Mouse (Mus musculus) stomach, embryonic 15.5 days (tissue): ENCODE data around the gene 2310022A10Rik. TPM values are rescaled to one million over a fixed set of nuclear protein-coding genes. Genes with fewer than 3 reads are reported as not detected.

Experiments used
- ATAC-seq: fragments of 200-750 bp; cut with Nextera tagmentation; 2 replicates; pipeline ENCODE4 v1.8.0; 2017; ENCODE audit warnings: low read depth, moderate number of reproducible peaks, moderate TSS enrichment; ENCODE audit not compliant: insufficient read depth, low FRiP score
- H3K27ac ChIP-seq: fragments of 300-500 bp; sonication (generic); 2 replicates; pipeline ENCODE4 v1.5.1; 2015; ENCODE audit warnings: mild to moderate bottlenecking, inconsistent platforms
- H3K27me3 ChIP-seq: fragments of 300-500 bp; sonication (generic); replicated peaks from 2 replicates; pipeline ENCODE4 v1.6.1; 2015; ENCODE audit warnings: inconsistent platforms
- H3K36me3 ChIP-seq: fragments of 300-500 bp; sonication (generic); 2 replicates; pipeline ENCODE4 v1.6.1; 2015; ENCODE audit warnings: inconsistent platforms
- H3K4me1 ChIP-seq: fragments of 300-500 bp; sonication (generic); 2 replicates; pipeline ENCODE4 v1.6.1; 2015; ENCODE audit warnings: inconsistent platforms
- H3K4me2 ChIP-seq: fragments of 300-500 bp; sonication (generic); 2 replicates; pipeline ENCODE4 v1.6.1; 2015; ENCODE audit warnings: mild to moderate bottlenecking, inconsistent platforms
- H3K4me3 ChIP-seq: fragments of 300-500 bp; sonication (generic); replicated peaks from 2 replicates; pipeline ENCODE4 v1.5.1; 2015; ENCODE audit warnings: inconsistent platforms
- H3K9ac ChIP-seq: fragments of 300-500 bp; sonication (generic); 2 replicates; pipeline ENCODE4 v1.6.1; 2015; ENCODE audit warnings: inconsistent platforms
- H3K9me3 ChIP-seq: fragments of 300-500 bp; sonication (generic); 2 replicates; pipeline ENCODE4 v1.6.1; 2016; ENCODE audit warnings: inconsistent platforms
- WGBS: fragments of 180-500 bp; shearing (Covaris S2); methylation state at CpG from one replicate; pipeline ENCODE4 v1.1.7; 2015; 5-methylcytosine and 5-hydroxymethylcytosine counted together
- polyA plus RNA-seq: library from polyadenylated mRNA; unstranded; fragments of >200 nt; fragmentation: Nextera tagmentation; extraction: Ambion mirVana; gene quantifications from 2 replicates; pipeline ENCODE4 v1.2.1, GENCODE M21; 2015

2310022A10Rik gene
- polyA plus RNA-seq, 1 experiment from 2014 or later: 21.0 TPM

DNA sequence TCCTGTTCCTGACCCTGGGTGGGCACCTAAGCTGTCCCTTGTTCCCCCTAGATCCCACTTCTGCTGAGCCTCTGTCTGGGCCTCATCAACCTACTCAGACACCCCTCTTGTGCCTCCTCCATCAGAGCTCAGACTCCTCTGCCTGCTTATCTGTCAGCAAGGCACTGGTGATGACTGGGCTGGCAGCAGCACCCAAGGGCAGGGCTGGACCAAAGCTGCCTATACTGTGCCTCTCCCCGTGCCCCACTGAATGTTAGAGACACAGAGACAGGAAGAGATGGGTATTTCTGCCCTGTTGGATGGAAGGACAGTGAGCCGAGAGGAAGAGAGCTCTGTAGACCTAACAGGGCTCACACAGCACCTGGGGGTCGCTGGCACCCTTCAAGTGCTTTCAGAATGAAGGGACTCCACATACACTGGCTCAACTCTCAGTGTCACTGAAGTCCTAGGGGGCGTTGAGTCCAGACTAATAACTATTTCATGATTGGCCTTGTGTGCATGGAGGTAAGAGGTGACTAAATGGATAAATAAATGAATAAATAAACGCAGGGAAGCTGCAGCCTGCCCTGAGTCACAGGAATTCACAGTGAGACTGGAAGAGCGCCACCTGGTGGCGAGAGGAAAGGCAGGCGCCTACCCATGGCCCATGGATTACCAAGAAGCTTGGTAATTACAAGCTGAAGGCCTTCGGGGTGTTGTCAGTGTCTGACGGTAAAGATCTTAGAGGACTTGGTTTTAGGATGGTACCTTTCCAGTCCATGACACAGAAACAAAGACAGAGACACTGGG is 26.8 kb upstream of the 2310022A10Rik start:
- ATAC-seq: peak; percentile 83
- 23% methylated on average over 10 of the region's 10 CpGs for WGBS
- H3K4me1 ChIP-seq: no peaks in the 10 kb centered on the region
- H3K4me3 ChIP-seq: no peak overlapping the region
- H3K36me3 ChIP-seq: 0 out of 2 replicates have a peak, but pooled peaks cover 2% of the 10 kb centered on the region
- H3K9me3 ChIP-seq: no peaks in the 10 kb centered on the region
- H3K27ac ChIP-seq: 0 out of 2 replicates have a peak overlapping the region, but pooled peaks have one; percentile 6
- H3K9ac ChIP-seq: no peak overlapping the region
- no peak overlapping the region for H3K4me2 ChIP-seq
- H3K27me3 ChIP-seq: no peaks in the 10 kb centered on the region

DNA sequence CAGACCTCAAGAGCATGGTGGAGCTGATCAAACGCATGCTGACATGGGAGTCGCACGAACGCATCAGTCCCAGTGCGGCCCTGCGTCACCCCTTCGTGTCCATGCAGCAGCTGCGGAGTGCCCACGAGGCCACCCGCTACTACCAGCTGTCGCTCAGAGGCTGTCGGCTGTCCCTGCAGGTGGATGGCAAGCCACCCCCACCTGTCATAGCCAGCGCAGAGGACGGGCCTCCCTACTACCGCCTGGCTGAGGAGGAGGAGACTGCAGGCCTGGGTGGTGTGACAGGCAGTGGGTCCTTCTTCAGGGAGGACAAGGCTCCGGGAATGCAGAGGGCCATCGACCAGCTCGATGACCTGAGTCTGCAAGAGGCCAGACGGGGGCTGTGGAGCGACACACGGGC is 24.0 kb upstream of the 2310022A10Rik start:
- H3K9ac ChIP-seq: no peak overlapping the region
- H3K27me3 ChIP-seq: no peaks in the 10 kb centered on the region
- H3K36me3 ChIP-seq: 0 out of 2 replicates have a peak, but pooled peaks cover 7% of the 10 kb centered on the region
- H3K27ac ChIP-seq: no peak overlapping the region
- no peaks in the 10 kb centered on the region for H3K4me1 ChIP-seq
- H3K4me3 ChIP-seq: no peak overlapping the region
- H3K4me2 ChIP-seq: no peak overlapping the region
- 84% methylated on average over 21 of the region's 21 CpGs for WGBS
- H3K9me3 ChIP-seq: no peaks in the 10 kb centered on the region
- ATAC-seq: no peak

DNA sequence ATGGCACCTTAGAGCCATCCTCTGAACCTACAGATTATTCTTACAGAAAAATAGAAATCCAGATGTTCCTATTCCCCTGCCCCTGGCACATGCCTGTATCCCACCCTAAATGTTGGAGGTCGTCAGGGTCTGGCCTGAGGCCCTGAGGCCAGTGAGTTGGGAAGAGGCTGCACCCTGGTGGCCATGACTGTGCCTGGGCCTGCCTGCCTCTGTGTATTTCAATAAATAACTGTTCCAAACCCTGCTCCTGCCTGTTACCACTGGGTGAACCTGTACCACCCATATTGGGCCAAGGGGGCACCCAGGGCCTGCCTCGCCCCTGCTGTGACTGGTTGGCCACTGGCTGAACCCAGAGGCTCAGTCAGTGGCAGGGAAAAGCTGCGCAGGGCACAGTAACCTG is 22.1 kb upstream of the 2310022A10Rik start:
- Histone ChIP-seq H3K27ac (no peak overlapping the region), H3K27me3 (no peaks in the 10 kb centered on the region), H3K4me1 (no peaks in the 10 kb centered on the region), H3K4me2 (no peak overlapping the region), H3K4me3 (no peak overlapping the region), H3K9ac (no peak overlapping the region), H3K9me3 (no peaks in the 10 kb centered on the region), H3K36me3 (0 out of 2 replicates have a peak, but pooled peaks cover 8% of the 10 kb centered on the region)
- ATAC-seq: no peak
- WGBS: 81% methylated on average over 3 of the region's 3 CpGs

DNA sequence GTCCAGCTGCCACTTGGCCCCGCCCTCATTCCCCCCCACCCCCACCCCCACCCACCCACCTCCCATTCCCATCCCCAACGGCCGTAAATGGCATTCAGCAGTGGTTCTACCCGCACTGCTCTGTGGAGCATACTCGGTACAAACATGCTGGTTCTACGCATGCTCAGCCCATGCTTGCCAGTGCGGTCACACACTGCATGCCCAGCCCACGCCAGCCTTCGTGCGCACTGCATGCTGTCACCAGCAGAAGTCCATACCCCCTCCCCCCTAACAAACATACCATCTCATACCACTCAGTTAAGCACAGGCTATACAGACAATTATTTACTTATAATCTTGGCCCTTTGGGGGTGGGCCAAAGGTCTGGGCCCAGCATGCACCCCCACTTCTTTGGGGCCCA is 21.3 kb upstream of the 2310022A10Rik start:
- 83% methylated on average over 10 of the region's 10 CpGs for WGBS
- Histone ChIP-seq H3K4me1 (no peaks in the 10 kb centered on the region), H3K9me3 (no peaks in the 10 kb centered on the region), H3K27me3 (no peaks in the 10 kb centered on the region), H3K4me2 (no peak overlapping the region), H3K27ac (no peak overlapping the region), H3K36me3 (0 out of 2 replicates have a peak, but pooled peaks cover 10% of the 10 kb centered on the region), H3K4me3 (no peak overlapping the region), H3K9ac (no peak overlapping the region)
- ATAC-seq: no peak

DNA sequence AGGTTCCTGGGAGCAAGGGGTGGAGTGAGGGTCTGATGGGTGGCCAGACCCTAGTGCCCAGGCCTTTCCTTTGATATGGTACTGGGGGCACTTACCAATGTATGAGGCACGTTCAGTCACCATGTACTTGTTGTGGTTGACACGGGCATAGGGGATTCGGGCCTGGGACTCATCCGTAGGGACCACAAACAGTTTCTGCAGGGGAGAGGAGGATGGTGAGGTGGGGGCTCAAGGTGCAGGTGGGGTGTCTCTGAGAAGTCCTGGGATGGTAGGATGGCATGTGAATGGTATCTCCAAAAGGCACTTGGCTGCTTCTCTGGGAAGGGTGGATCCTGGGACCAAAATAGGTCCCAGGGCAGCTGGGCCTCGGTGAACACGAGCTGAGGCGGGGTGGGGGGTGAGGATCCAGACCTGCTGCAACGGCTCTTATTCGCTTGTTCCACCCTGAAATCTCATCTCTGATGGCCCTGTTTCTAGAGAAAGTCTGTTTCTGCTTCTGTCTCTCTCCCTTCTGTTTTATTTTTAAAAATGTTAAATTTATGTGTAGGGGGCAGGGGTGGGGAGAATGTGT is 20.5 kb upstream of the 2310022A10Rik start:
- Histone ChIP-seq H3K4me3 (no peak overlapping the region), H3K9me3 (no peaks in the 10 kb centered on the region), H3K9ac (no peak overlapping the region), H3K4me2 (no peak overlapping the region), H3K36me3 (peaks cover 15% of the 10 kb centered on the region), H3K27me3 (no peaks in the 10 kb centered on the region), H3K27ac (no peak overlapping the region), H3K4me1 (no peaks in the 10 kb centered on the region)
- 92% methylated on average over 9 of the region's 9 CpGs for WGBS
- ATAC-seq: no peak

- Histone ChIP-seq H3K4me1 (no peaks in the 10 kb centered on the region), H3K9me3 (no peaks in the 10 kb centered on the region), H3K9ac (no peak overlapping the region), H3K27ac (no peak overlapping the region), H3K27me3 (no peaks in the 10 kb centered on the region), H3K36me3 (peaks cover 15% of the 10 kb centered on the region), H3K4me3 (no peak overlapping the region), H3K4me2 (no peak overlapping the region)
- WGBS: 64% methylated on average over 2 of the region's 2 CpGs
- peak; percentile 36; the same call in 1 of the 2 replicates for ATAC-seq
Observed at GRCm38 (mm10) chr7:27535386-27535785, 17.6 kb upstream of the 2310022A10Rik start.

DNA sequence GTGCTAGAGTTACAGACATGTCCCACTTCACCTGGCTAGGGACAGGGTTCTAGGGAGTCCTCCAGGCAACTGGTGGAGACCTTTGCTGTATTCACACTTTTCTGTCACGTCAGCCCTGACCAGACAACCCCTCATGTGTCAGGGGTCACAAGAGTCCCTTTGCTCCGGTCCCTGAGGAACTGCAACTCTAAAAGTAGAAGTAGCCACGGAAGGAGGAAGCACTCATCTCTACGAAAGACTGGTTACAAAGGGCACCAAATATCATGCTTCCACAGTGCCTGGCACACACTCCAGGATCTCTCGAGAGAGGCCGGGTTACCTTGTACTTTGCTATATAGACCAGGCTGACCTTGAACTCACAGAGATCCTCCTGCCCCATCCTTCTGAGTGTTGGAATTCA is 16.4 kb upstream of the 2310022A10Rik start:
- no peak for ATAC-seq
- H3K4me3 ChIP-seq: no peak overlapping the region

GRCm38 (mm10) chr7:27537998-27538397 is 15.0 kb upstream of the 2310022A10Rik start:
- Histone ChIP-seq H3K9me3 (no peaks in the 10 kb centered on the region), H3K4me2 (no peak overlapping the region)
- WGBS: 90% methylated on average over 8 of the region's 8 CpGs

More for the DNA sequence above, 16.4 kb upstream of the 2310022A10Rik start:
- H3K9ac ChIP-seq: no peak overlapping the region
- H3K4me2 ChIP-seq: no peak overlapping the region
- H3K27ac ChIP-seq: no peak overlapping the region
- 86% methylated on average over 6 of the region's 6 CpGs for WGBS
- H3K4me1 ChIP-seq: 0 out of 2 replicates have a peak, but pooled peaks cover 4% of the 10 kb centered on the region
- H3K27me3 ChIP-seq: no peaks in the 10 kb centered on the region
- H3K9me3 ChIP-seq: no peaks in the 10 kb centered on the region
- H3K36me3 ChIP-seq: peaks cover 15% of the 10 kb centered on the region

GRCm38 (mm10) chr7:27538797-27539196 is 14.2 kb upstream of the 2310022A10Rik start:
- 82% methylated on average over 2 of the region's 2 CpGs for WGBS
- ATAC-seq: no peak
- Histone ChIP-seq H3K27me3 (no peaks in the 10 kb centered on the region), H3K9ac (no peak overlapping the region), H3K4me3 (no peak overlapping the region), H3K27ac (no peak overlapping the region), H3K4me2 (no peak overlapping the region), H3K9me3 (no peaks in the 10 kb centered on the region), H3K36me3 (peaks cover 11% of the 10 kb centered on the region), H3K4me1 (0 out of 2 replicates have a peak, but pooled peaks cover 5% of the 10 kb centered on the region)

More at GRCm38 (mm10) chr7:27537998-27538397, 15.0 kb upstream of the 2310022A10Rik start:
- peaks cover 11% of the 10 kb centered on the region for H3K36me3 ChIP-seq
- 0 out of 2 replicates have a peak, but pooled peaks cover 5% of the 10 kb centered on the region for H3K4me1 ChIP-seq
- H3K27ac ChIP-seq: no peak overlapping the region
- no peak overlapping the region for H3K9ac ChIP-seq
- H3K27me3 ChIP-seq: no peaks in the 10 kb centered on the region
- no peak overlapping the region for H3K4me3 ChIP-seq
- ATAC-seq: no peak

DNA sequence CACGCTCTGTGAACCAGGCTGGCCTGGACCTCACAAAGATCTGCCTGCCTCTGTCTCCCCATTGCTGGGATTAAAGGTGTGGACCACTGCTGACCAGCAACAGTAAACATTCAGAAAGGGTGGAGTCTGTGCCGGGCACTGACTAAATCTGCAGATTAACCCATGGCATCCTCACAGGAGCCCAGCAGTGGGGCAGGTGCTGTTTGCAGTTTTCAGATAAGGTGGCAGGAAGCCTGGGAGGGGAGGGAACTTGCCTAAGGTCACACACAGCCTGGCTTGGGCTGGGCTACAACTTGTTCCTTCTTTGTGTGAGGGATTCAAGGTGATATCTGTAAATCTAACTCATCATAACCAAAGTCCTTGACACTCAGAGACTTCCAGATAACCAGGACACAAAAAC is 12.5 kb upstream of the 2310022A10Rik start:
- Histone ChIP-seq H3K4me1 (0 out of 2 replicates have a peak, but pooled peaks cover 5% of the 10 kb centered on the region), H3K9me3 (no peaks in the 10 kb centered on the region), H3K9ac (no peak overlapping the region), H3K27me3 (no peaks in the 10 kb centered on the region), H3K4me2 (peak overlapping the region; percentile 11; the same call in 1 of the 2 replicates), H3K4me3 (no peak overlapping the region), H3K27ac (no peak overlapping the region), H3K36me3 (peaks cover 11% of the 10 kb centered on the region)
- WGBS: 60% methylated on average over 2 of the region's 2 CpGs
- peak; percentile 78; the same call in 1 of the 2 replicates for ATAC-seq

- whole genome bisulfite sequencing: 81% methylated on average over 6 of the region's 6 CpGs
- H3K36me3 ChIP-seq: peaks cover 10% of the 10 kb centered on the region
- 0 out of 2 replicates have a peak, but pooled peaks cover 5% of the 10 kb centered on the region for H3K4me1 ChIP-seq
- H3K4me2 ChIP-seq: peak overlapping the region; percentile 11; the same call in 1 of the 2 replicates
- no peak overlapping the region for H3K9ac ChIP-seq
- H3K4me3 ChIP-seq: no peak overlapping the region
- no peaks in the 10 kb centered on the region for H3K27me3 ChIP-seq
- H3K27ac ChIP-seq: no peak overlapping the region
- H3K9me3 ChIP-seq: no peaks in the 10 kb centered on the region
- ATAC-seq: no peak
Observed at GRCm38 (mm10) chr7:27540935-27541334, 12.1 kb upstream of the 2310022A10Rik start.

- no peaks in the 10 kb centered on the region for H3K27me3 ChIP-seq
- H3K4me2 ChIP-seq: 0 out of 2 replicates have a peak overlapping the region, but pooled peaks have one; percentile 95
- no peak overlapping the region for H3K27ac ChIP-seq
- no peak overlapping the region for H3K4me3 ChIP-seq
- no peak for ATAC-seq
- WGBS: 74% methylated on average over 16 of the region's 16 CpGs
- 0 out of 2 replicates have a peak, but pooled peaks cover 5% of the 10 kb centered on the region for H3K4me1 ChIP-seq
- peaks cover 7% of the 10 kb centered on the region for H3K36me3 ChIP-seq
- no peak overlapping the region for H3K9ac ChIP-seq
- H3K9me3 ChIP-seq: no peaks in the 10 kb centered on the region
Observed at GRCm38 (mm10) chr7:27541431-27541830, 11.6 kb upstream of the 2310022A10Rik start.
